Mouse (Mus musculus) G1E (cell line): ENCODE measurements around the gene Nap1l5.

ENCODE experiments used
- GATA1 ChIP-seq: IDR thresholded peaks from 2 replicates; pipeline ENCODE4 v1.6.1; 2012; ENCODE audit warnings: borderline replicate concordance, low read length, inconsistent platforms, mixed read lengths
- GATA2 ChIP-seq: IDR thresholded peaks from 2 replicates; pipeline ENCODE4 v1.6.1; 2012; ENCODE audit warnings: low read depth, low read length, inconsistent platforms, borderline replicate concordance
- TAL1 ChIP-seq: conservative IDR thresholded peaks from 2 replicates; pipeline ENCODE4 v1.6.1; 2012; ENCODE audit warnings: low read depth, low read length, inconsistent platforms, mixed read lengths

- TF ChIP-seq GATA1 (no peak), TAL1 (no peak), GATA2 (no peak)
Observed at GRCm38 (mm10) chr6:58937726-58938125, 30.9 kb upstream of the Nap1l5 start.
